Mouse (Mus musculus) ES-Bruce4 (cell line): ENCODE data around the gene Camkmt.

Experiments used
- CTCF ChIP-seq: IDR thresholded peaks from one replicate; pipeline ENCODE4 v1.8.1; 2011; ENCODE audit warnings: low read depth, low read length
- EP300 ChIP-seq: IDR thresholded peaks from 2 replicates; pipeline ENCODE4 v1.6.1; 2011; ENCODE audit warnings: low read depth, low read length; ENCODE audit not compliant: insufficient read depth
- POLR2A ChIP-seq: IDR thresholded peaks from one replicate; pipeline ENCODE4 v1.8.1; 2011; ENCODE audit warnings: low read length; ENCODE audit not compliant: insufficient read depth

GRCm38 (mm10) chr17:85493521-85493920, 403.2 kb downstream of the Camkmt start:
- no peak for TF ChIP-seq CTCF
- no peak for TF ChIP-seq POLR2A
- no peak for TF ChIP-seq EP300
